Mouse (Mus musculus) cerebral cortex, adult 2 months (tissue): Measurements from ENCODE around the gene Gbf1.

Experiments used
- WGBS: fragments of 180-500 bp; shearing (Covaris S2); methylation state at CpG from one replicate; pipeline ENCODE4 v1.1.7; 2018; 5-methylcytosine and 5-hydroxymethylcytosine counted together

Gene Gbf1

GRCm38 (mm10) chr19:46147511-46148371 is 4.6 kb upstream of the Gbf1 start, which contains the start of gene Pitx3:
Gene Pitx3, minus strand, starts transcription at chr19:46148326.
- 3% methylated on average over 46 of the region's 47 CpGs for WGBS

DNA sequence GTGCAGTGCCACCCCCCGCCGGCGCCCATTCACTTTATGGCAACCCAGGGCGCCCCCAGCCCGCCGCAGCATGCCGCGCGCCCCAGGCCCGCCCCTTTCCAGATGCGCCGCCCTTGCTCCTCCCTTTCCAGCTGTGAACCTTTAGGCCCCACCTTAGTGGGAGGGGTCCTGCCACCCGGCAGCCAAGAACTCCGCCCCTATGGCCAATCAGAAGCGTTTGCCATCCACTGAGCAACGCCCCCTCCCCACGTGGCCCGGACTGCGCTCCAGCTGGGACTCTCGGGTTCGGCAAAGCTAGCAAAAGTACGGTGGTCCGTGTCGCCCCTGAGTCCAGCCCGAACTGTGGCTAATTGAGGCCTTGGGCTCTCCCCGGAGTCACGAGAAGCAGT is 3.9 kb upstream of the Gbf1 start:
- WGBS = under 1% methylated on average over 27 of the region's 27 CpGs

GRCm38 (mm10) chr19:46149091-46149490 is 3.2 kb upstream of the Gbf1 start:
- 38% methylated on average over 12 of the region's 12 CpGs for WGBS

- 88% methylated on average over 3 of the region's 3 CpGs for WGBS
Measured at GRCm38 (mm10) chr19:46165950-46166349, 13.6 kb downstream of the Gbf1 start.

DNA sequence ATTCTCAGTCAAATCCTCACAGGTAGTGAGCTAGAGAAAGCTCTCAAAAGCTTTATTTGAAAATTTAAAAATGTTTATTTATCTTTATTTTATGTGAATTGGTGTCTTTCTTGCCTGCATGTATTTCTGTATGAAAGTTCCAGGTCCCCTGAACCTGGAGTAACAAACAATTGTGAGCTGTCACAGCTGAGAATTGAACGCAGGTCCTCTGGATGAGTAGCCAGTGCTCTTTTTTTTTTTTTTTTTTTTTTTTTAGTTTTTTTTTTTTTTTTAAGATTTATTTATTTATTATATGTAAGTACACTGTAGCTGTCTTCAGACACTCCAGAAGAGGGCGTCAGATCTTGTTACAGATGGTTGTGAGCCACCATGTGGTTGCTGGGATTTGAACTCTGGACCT is 14.9 kb downstream of the Gbf1 start:
- 88% methylated on average over 2 of the region's 2 CpGs for WGBS

- 79% methylated on average over 3 of the region's 3 CpGs for WGBS
Measured at GRCm38 (mm10) chr19:46169396-46169795, 17.1 kb downstream of the Gbf1 start.

DNA sequence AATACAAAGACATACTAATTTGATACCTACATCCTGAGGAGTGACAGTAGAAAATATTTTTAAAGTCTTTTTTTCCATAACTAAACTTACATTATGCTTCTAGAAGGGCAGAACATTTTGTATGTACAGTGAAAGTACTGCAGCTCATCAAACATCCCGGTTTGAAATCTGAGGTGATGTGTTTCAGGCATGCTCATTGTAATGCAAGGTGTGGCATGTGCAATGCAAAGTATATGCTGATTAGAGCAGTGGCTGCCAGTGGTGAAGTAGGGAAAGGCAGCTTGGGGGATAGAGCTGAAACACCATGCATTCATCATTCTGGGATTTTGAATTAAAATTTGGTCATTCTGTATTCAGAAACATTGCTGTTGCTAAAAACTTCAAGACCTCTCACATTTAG is 17.6 kb downstream of the Gbf1 start:
- 62% methylated on average over 1 of the region's 1 CpGs for WGBS

GRCm38 (mm10) chr19:46172541-46172940 is 20.2 kb downstream of the Gbf1 start:
- 71% methylated on average over 5 of the region's 5 CpGs for WGBS

GRCm38 (mm10) chr19:46177046-46177445 is 24.7 kb downstream of the Gbf1 start:
- 31% methylated on average over 5 of the region's 5 CpGs for WGBS

DNA sequence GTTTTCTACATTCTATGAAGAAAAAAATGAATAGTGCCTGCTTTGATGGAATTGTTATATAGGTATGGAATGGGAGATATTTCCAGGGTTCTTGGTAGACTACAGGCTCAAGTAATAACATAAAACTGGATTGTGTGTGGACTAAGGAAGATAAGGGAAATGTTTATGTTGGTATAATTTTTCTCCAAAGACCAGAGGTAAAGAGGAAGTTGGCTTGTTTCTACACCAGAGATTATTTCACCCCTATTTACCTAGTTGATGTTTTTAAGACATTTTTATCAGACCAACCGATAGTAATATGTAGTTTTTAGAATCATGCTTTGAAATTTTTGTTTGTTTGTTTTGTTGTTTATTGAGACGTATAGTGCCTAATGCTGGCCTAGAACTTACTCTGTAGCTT is 28.0 kb downstream of the Gbf1 start:
- 91% methylated on average over 2 of the region's 2 CpGs for whole genome bisulfite sequencing

- WGBS = 97% methylated on average over 3 of the region's 3 CpGs
Measured at GRCm38 (mm10) chr19:46182241-46182640, 29.9 kb downstream of the Gbf1 start.

DNA sequence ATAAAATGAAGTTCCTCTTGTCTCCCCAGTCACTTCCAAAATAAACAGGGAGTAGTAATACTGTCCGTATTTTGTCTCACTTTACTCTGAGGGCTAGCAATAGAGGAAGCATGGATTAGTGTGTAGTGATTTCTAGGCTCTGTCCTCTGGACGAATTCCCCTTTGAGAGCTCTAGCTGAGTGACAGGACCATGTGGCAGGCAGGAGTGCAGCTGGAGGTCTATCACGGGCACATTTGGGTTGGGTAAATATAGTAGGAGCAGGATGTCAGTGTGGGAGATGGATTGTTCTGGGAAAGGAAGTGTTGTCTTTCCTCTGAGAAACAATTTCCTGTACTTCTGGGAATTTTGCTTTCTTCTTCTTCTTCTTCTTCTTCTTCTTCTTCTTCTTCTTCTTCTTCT is 34.3 kb downstream of the Gbf1 start:
- WGBS = 13% methylated on average over 3 of the region's 3 CpGs

DNA sequence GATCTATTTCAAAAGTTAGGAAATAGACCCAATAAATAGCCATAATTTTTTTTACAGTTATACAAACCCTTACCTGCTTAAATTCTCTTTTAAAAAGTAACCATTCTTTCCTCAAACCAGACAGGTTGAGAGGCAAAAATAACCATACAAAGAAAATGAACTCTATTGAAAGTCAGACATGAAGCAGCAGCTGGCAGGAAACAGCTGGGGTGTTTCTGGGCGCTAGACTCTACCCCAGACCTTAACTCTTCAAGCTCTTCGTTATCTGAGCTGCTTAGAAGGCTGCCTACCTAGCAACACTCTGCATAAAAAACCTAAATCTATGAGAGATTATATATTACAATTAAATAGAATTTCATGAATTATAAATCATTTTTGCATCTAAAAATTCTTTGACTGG is 34.9 kb downstream of the Gbf1 start:
- WGBS = 77% methylated on average over 2 of the region's 2 CpGs

GRCm38 (mm10) chr19:46198293-46198692 is 46.0 kb downstream of the Gbf1 start:
- WGBS = 93% methylated on average over 3 of the region's 3 CpGs

DNA sequence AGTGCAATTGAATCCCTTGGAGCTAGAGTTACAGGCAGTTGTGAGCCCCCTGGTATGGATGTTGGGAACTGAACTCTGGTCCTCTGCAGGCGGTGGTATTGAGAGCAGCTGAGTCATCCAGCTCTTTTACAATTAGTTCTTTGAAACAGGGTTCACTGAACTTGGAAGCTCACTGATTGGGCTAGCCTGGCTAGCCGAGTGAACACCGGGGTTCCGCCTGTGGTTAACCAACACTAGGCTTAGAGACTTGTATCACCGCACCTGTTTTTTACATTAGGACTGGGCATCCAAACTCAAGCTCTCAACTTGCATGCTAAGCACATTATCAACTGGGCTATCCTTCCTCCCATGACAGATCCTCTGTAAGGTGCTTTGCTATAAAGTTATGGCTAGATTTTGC is 46.6 kb downstream of the Gbf1 start:
- WGBS = 86% methylated on average over 5 of the region's 5 CpGs

DNA sequence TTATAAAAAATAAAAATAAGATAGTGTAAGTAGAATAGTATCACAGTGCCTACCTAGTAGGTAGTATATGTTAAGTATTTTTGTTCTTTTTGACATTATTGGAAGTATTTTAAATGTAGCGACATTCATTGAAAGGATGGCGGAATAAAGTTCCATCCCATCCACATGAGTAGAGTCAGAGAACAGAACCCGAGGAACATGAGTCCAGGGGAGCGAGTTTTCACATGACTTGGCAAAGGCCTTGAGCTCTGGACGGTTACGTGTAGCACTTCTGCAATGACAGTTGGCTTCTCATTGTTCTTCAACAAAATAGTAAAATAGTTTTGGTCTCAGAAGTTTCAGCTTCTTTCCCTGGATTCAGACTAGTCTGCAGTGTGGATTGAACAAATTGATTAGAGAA is 51.9 kb downstream of the Gbf1 start:
- WGBS = 89% methylated on average over 6 of the region's 6 CpGs

DNA sequence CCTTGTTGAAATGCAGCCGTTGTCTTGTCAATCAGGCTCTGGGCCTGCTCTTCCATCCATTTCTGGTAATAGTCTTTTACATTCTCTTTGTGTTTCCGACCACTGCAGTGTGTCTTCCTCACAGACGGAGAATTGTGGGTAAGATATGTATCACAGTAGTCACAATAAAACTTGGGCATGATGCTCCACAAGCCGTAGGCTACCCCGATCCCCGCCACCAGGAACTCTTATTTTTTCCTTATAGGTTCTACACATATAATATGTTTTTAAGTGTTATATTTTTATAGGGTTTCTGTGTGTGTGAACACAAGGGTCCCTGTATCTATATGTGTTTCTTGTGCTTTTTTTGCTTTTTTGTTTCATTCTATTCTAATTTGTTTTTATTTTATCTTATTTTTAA is 53.4 kb downstream of the Gbf1 start:
- over 99% methylated on average over 6 of the region's 6 CpGs for WGBS

DNA sequence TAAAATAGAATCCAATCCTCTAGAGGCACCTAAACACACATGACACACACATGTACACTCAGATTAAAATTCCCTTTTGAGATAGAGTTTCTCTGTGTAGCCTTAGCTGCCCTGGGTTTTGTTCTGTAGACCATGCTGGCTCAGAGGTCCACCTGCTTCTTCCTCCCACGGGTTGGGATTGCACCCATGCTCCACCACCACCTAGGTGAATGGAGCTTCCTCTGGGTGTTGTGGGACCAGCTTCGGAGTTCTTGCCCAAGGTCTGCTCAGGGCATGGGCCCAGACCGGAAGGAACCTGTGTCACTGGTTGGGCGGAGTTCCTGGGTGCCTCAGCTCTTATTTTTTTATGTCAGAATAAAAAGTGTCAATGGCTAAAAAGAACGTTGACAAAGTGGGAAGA is 62.2 kb downstream of the Gbf1 start:
- WGBS = 63% methylated on average over 5 of the region's 5 CpGs

- WGBS = 54% methylated on average over 3 of the region's 3 CpGs
Measured at GRCm38 (mm10) chr19:46215401-46215800, 63.1 kb downstream of the Gbf1 start.

DNA sequence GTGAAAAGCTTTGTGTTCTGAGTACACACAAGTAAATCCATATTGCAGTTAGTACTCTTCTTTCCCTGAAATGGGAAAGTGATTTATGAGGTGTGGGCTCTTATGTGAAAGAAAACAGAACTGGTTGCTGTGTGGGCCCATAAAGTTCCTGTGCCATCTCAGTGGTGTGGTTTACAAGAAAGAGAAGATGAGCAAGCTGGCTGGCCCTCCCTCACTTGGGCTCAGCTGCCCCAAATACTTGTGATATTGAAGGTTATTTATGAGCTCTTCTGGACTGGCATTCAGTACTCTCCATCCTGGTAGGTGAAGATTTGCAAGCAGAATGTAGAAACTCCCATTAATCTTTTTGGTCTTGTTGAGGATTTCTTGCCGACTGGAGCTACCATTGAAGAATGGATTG is 64.4 kb downstream of the Gbf1 start:
- WGBS = 86% methylated on average over 1 of the region's 1 CpGs

DNA sequence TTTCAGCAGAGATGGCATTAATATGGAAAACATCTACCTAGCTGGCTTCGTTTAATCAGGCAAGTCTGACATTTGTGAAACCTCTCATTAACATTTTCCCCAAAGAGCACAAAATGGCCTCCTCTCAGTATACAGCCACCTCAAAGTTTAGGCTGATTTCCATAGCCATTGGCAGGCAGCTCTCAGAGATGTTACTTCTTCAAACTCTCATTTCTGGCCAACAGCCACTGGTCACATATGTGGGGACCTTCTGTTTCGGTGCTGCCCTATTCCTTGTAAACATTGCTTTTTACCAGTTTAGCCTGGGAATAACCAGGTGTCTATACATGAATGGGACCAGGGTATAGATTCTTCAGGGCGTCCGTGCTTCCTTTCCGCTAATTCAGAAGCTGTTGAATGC is 67.8 kb downstream of the Gbf1 start:
- 81% methylated on average over 5 of the region's 5 CpGs for WGBS

DNA sequence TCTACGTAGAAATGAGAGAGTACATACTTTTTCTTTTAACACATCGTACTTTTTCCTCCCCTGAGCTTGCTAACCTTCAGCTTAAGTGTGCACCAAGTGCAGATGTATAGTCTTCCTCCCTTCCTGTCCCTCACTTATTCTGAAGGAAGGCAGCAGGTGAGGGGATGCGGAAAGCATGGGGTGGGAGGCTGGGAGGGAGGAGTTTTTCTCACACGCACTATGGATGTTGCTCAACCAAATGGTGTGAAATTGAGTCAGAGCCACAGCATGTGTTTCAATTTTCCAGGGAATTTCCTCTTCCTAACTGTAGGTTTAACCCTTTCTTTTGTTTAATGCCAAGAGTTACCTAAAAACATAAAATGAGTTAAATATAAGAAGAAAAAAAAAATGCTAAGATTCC is 70.8 kb downstream of the Gbf1 start:
- 58% methylated on average over 4 of the region's 4 CpGs for WGBS

GRCm38 (mm10) chr19:46224882-46225281 is 72.6 kb downstream of the Gbf1 start:
- WGBS = 88% methylated on average over 2 of the region's 2 CpGs

- WGBS = 42% methylated on average over 4 of the region's 4 CpGs
Measured at GRCm38 (mm10) chr19:46225506-46225905, 73.2 kb downstream of the Gbf1 start.
